Mouse (Mus musculus): ENCODE measurements at regions not wholly inside any gene's neighbourhood (a gene's known extent, or its start where the extent isn't known, plus 50 kb on each side); places are given as distances from the start of the nearest gene placed in this dataset.

GRCm38 (mm10) chr12:27648602-27649001 is 306.2 kb upstream of the Sox11 start:
- no peak overlapping the region for H3K4me2 ChIP-seq (replicated peaks; ENCODE audit: low read depth, low read length)
- H3K4me1 ChIP-seq (ENCODE audit: control insufficient read depth, insufficient read depth, low read length): peaks cover 5% of the 10 kb centered on the region; the same call in 1 of the 2 replicates
- no peaks in the 10 kb centered on the region for H3K27me3 ChIP-seq (ENCODE audit: control insufficient read depth, insufficient read depth, low read length)
- WGBS: 86% methylated on average over 4 of the region's 4 CpGs
- H3K4me3 ChIP-seq (ENCODE audit: low read depth, low read length): no peak overlapping the region
- no peaks in the 10 kb centered on the region for H3K36me3 ChIP-seq (ENCODE audit: control insufficient read depth, insufficient read depth, low read length)
- H3K9ac ChIP-seq (replicated peaks; ENCODE audit: low read depth, low read length): no peak overlapping the region
- no peak for ATAC-seq (ENCODE audit: insufficient number of reproducible peaks, insufficient read depth, low FRiP score, low read depth)
- H3K9me3 ChIP-seq (ENCODE audit: control insufficient read depth, low read depth, low read length): no peaks in the 10 kb centered on the region
- H3K27ac ChIP-seq (ENCODE audit: low read length): no peak overlapping the region

DNA sequence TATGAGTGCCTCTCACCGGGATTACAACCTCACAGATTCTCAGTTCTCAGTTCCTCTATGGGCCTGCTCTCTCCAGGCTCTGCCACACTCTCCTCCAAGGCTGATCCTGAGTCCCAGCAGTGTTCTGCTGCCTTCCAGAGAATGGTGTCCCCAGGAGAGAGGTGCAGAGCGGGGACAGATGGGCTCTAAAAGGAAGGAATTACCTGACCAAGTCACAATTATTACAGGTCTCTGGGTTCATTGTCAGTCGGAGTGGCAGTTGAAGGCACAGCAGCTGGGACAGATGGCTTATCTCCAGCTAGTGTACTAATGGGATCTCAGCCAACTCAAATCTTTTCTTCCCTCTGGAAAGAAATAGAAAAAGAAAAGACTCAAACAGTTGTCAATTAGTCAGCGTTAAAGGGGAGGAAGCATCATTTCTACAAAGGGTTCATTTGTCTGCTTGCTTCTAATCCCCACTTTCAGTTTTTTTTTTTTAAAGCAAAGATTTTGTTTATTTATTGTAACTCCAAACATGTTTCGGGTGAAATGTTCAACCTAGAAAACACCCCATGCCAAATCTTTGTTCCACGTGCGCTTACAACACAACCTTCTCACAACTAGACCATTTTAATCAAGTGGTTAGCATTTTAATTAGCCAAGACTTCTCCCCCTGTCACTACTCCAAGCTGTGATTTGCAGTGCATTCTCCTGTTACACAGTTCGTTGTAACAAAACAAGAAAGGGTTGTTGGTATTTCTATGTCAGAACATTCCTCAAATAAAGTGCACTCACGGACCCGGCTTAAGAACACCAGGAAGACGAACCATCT is 304.3 kb upstream of the Sox11 start:
- H3K27ac ChIP-seq (ENCODE audit: low read length): no peak overlapping the region
- peaks cover 5% of the 10 kb centered on the region; the same call in 1 of the 2 replicates for H3K4me1 ChIP-seq (ENCODE audit: control insufficient read depth, insufficient read depth, low read length)
- no peak for ATAC-seq (ENCODE audit: insufficient number of reproducible peaks, insufficient read depth, low FRiP score, low read depth)

GRCm38 (mm10) chr12:27619616-27620015 is 277.2 kb upstream of the Sox11 start:
- WGBS: 52% methylated on average over 5 of the region's 5 CpGs
- H3K36me3 ChIP-seq (ENCODE audit: control insufficient read depth, insufficient read depth, low read length): no peaks in the 10 kb centered on the region
- H3K27me3 ChIP-seq (ENCODE audit: control insufficient read depth, insufficient read depth, low read length): no peaks in the 10 kb centered on the region
- H3K4me2 ChIP-seq (replicated peaks; ENCODE audit: low read depth, low read length): no peak overlapping the region
- no peak for ATAC-seq (ENCODE audit: insufficient number of reproducible peaks, insufficient read depth, low FRiP score, low read depth)
- 0 out of 2 replicates have a peak, but pooled peaks cover 8% of the 10 kb centered on the region for H3K4me1 ChIP-seq (ENCODE audit: control insufficient read depth, insufficient read depth, low read length)
- H3K9ac ChIP-seq (replicated peaks; ENCODE audit: low read depth, low read length): no peak overlapping the region
- H3K4me3 ChIP-seq (ENCODE audit: low read depth, low read length): no peak overlapping the region
- H3K9me3 ChIP-seq (ENCODE audit: control insufficient read depth, low read depth, low read length): no peaks in the 10 kb centered on the region
- no peak overlapping the region for H3K27ac ChIP-seq (ENCODE audit: low read length)

More for the DNA sequence above, 304.3 kb upstream of the Sox11 start:
- no peaks in the 10 kb centered on the region for H3K9me3 ChIP-seq (ENCODE audit: control insufficient read depth, low read depth, low read length)
- H3K36me3 ChIP-seq (ENCODE audit: control insufficient read depth, insufficient read depth, low read length): no peaks in the 10 kb centered on the region
- H3K9ac ChIP-seq (replicated peaks; ENCODE audit: low read depth, low read length): no peak overlapping the region
- no peak overlapping the region for H3K4me3 ChIP-seq (ENCODE audit: low read depth, low read length)
- no peaks in the 10 kb centered on the region for H3K27me3 ChIP-seq (ENCODE audit: control insufficient read depth, insufficient read depth, low read length)
- WGBS: 56% methylated on average over 11 of the region's 11 CpGs
- no peak overlapping the region for H3K4me2 ChIP-seq (replicated peaks; ENCODE audit: low read depth, low read length)

GRCm38 (mm10) chr12:27604061-27604679 is 261.8 kb upstream of the Sox11 start:
- WGBS: 64% methylated on average over 1 of the region's 1 CpGs
- Histone ChIP-seq H3K9me3 (ENCODE audit: control insufficient read depth, low read depth, low read length) (no peaks in the 10 kb centered on the region), H3K4me2 (replicated peaks; ENCODE audit: low read depth, low read length) (no peak overlapping the region), H3K4me1 (ENCODE audit: control insufficient read depth, insufficient read depth, low read length) (no peaks in the 10 kb centered on the region), H3K36me3 (ENCODE audit: control insufficient read depth, insufficient read depth, low read length) (no peaks in the 10 kb centered on the region), H3K9ac (replicated peaks; ENCODE audit: low read depth, low read length) (no peak overlapping the region), H3K4me3 (ENCODE audit: low read depth, low read length) (no peak overlapping the region), H3K27me3 (ENCODE audit: control insufficient read depth, insufficient read depth, low read length) (no peaks in the 10 kb centered on the region), H3K27ac (ENCODE audit: low read length) (no peak overlapping the region)
- ATAC-seq (ENCODE audit: insufficient number of reproducible peaks, insufficient read depth, low FRiP score, low read depth): no peak

- H3K36me3 ChIP-seq (ENCODE audit: control insufficient read depth, insufficient read depth, low read length): no peaks in the 10 kb centered on the region
- no peak overlapping the region for H3K9ac ChIP-seq (replicated peaks; ENCODE audit: low read depth, low read length)
- H3K27me3 ChIP-seq (ENCODE audit: control insufficient read depth, insufficient read depth, low read length): no peaks in the 10 kb centered on the region
- H3K4me2 ChIP-seq (replicated peaks; ENCODE audit: low read depth, low read length): no peak overlapping the region
- no peaks in the 10 kb centered on the region for H3K9me3 ChIP-seq (ENCODE audit: control insufficient read depth, low read depth, low read length)
- H3K27ac ChIP-seq (ENCODE audit: low read length): no peak overlapping the region
- no peak for ATAC-seq (ENCODE audit: insufficient number of reproducible peaks, insufficient read depth, low FRiP score, low read depth)
- no peak overlapping the region for H3K4me3 ChIP-seq (ENCODE audit: low read depth, low read length)
- 29% methylated on average over 8 of the region's 8 CpGs for WGBS
- H3K4me1 ChIP-seq (ENCODE audit: control insufficient read depth, insufficient read depth, low read length): no peaks in the 10 kb centered on the region
Measured at GRCm38 (mm10) chr12:27599149-27599548, 256.8 kb upstream of the Sox11 start.

GRCm38 (mm10) chr12:27597878-27598277 is 255.5 kb upstream of the Sox11 start:
- Histone ChIP-seq H3K27ac (ENCODE audit: low read length) (no peak overlapping the region), H3K27me3 (ENCODE audit: control insufficient read depth, insufficient read depth, low read length) (no peaks in the 10 kb centered on the region), H3K9ac (replicated peaks; ENCODE audit: low read depth, low read length) (no peak overlapping the region), H3K36me3 (ENCODE audit: control insufficient read depth, insufficient read depth, low read length) (no peaks in the 10 kb centered on the region), H3K4me1 (ENCODE audit: control insufficient read depth, insufficient read depth, low read length) (no peaks in the 10 kb centered on the region), H3K4me3 (ENCODE audit: low read depth, low read length) (no peak overlapping the region), H3K9me3 (ENCODE audit: control insufficient read depth, low read depth, low read length) (no peaks in the 10 kb centered on the region), H3K4me2 (replicated peaks; ENCODE audit: low read depth, low read length) (no peak overlapping the region)
- WGBS: 68% methylated on average over 7 of the region's 7 CpGs
- ATAC-seq (ENCODE audit: insufficient number of reproducible peaks, insufficient read depth, low FRiP score, low read depth): no peak

- no peak overlapping the region for H3K9ac ChIP-seq (replicated peaks; ENCODE audit: low read depth, low read length)
- no peak overlapping the region for H3K4me3 ChIP-seq (ENCODE audit: low read depth, low read length)
- H3K4me1 ChIP-seq (ENCODE audit: control insufficient read depth, insufficient read depth, low read length): no peaks in the 10 kb centered on the region
- H3K27me3 ChIP-seq (ENCODE audit: control insufficient read depth, insufficient read depth, low read length): no peaks in the 10 kb centered on the region
- 78% methylated on average over 3 of the region's 3 CpGs for WGBS
- H3K9me3 ChIP-seq (ENCODE audit: control insufficient read depth, low read depth, low read length): no peaks in the 10 kb centered on the region
- ATAC-seq (ENCODE audit: insufficient number of reproducible peaks, insufficient read depth, low FRiP score, low read depth): no peak
- no peak overlapping the region for H3K4me2 ChIP-seq (replicated peaks; ENCODE audit: low read depth, low read length)
- H3K27ac ChIP-seq (ENCODE audit: low read length): no peak overlapping the region
- no peaks in the 10 kb centered on the region for H3K36me3 ChIP-seq (ENCODE audit: control insufficient read depth, insufficient read depth, low read length)
Measured at GRCm38 (mm10) chr12:27597322-27597721, 254.9 kb upstream of the Sox11 start.

DNA sequence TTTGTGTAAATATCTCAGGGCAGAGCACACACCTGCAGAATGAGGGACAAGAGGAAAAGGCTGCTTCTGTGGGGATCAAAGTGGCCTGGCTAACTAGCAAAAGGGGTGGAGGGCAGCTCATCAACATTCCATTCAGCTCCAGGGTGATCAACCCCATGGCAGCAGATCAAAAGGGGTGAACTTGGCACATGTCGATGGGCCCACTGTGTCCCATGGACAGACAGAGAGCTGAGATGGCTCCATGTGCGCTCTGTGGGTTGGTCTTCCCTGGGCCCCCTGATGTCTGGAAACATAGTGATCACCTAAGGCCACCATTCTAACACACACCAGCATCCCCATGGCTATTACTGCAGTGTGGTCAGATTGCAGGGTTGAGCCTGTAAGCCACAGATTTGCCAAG is 253.2 kb upstream of the Sox11 start:
- Histone ChIP-seq H3K27me3 (ENCODE audit: control insufficient read depth, insufficient read depth, low read length) (no peaks in the 10 kb centered on the region), H3K4me2 (replicated peaks; ENCODE audit: low read depth, low read length) (no peak overlapping the region), H3K4me1 (ENCODE audit: control insufficient read depth, insufficient read depth, low read length) (no peaks in the 10 kb centered on the region), H3K27ac (ENCODE audit: low read length) (no peak overlapping the region), H3K4me3 (ENCODE audit: low read depth, low read length) (no peak overlapping the region), H3K36me3 (ENCODE audit: control insufficient read depth, insufficient read depth, low read length) (no peaks in the 10 kb centered on the region), H3K9me3 (ENCODE audit: control insufficient read depth, low read depth, low read length) (no peaks in the 10 kb centered on the region), H3K9ac (replicated peaks; ENCODE audit: low read depth, low read length) (no peak overlapping the region)
- WGBS: 70% methylated on average over 2 of the region's 2 CpGs
- no peak for ATAC-seq (ENCODE audit: insufficient number of reproducible peaks, insufficient read depth, low FRiP score, low read depth)
